Mouse (Mus musculus): ENCODE measurements around the gene Pdik1l. TPM values are rescaled to one million over a fixed set of nuclear protein-coding genes. Genes with fewer than 3 reads are reported as not detected.

Gene Pdik1l
- total and polyA plus RNA-seq, 2 experiments from 2014 or later, result 30.8 to 44.8 TPM

GRCm38 (mm10) chr4:134321524-134321923, 33.8 kb upstream of the Pdik1l start:
- no peaks in the 10 kb centered on the region for H3K9me3 ChIP-seq (ENCODE audit: low read length)
- H3K9ac ChIP-seq (replicated peaks; ENCODE audit: low read length, poor library complexity, severe bottlenecking), result no peak overlapping the region
- no peaks in the 10 kb centered on the region for H3K36me3 ChIP-seq (ENCODE audit: insufficient read depth, low read length)
- no peak for ATAC-seq (ENCODE audit: low FRiP score)
- H3K27ac ChIP-seq (ENCODE audit: low read depth, low read length), result no peak overlapping the region
- 65% methylated on average over 3 of the region's 3 CpGs for WGBS
- peak; percentile 30; the same call in 1 of the 2 replicates for TF ChIP-seq CTCF (IDR thresholded peaks at IDR 0.05)
- no peaks in the 10 kb centered on the region for H3K27me3 ChIP-seq (ENCODE audit: insufficient read depth, low read length)
- DNase-seq (ENCODE audit: low spot score), result no peak
- no peaks in the 10 kb centered on the region for H3K4me1 ChIP-seq (ENCODE audit: insufficient read depth, low read length)
- H3K4me3 ChIP-seq (ENCODE audit: low read depth, low read length), result no peak overlapping the region
- no peak overlapping the region for H3K4me2 ChIP-seq (ENCODE audit: low read depth, low read length, poor library complexity, severe bottlenecking)

GRCm38 (mm10) chr4:134319674-134320073, 32.0 kb upstream of the Pdik1l start:
- no peak overlapping the region for H3K4me2 ChIP-seq (ENCODE audit: low read depth, low read length, poor library complexity, severe bottlenecking)
- 79% methylated on average over 5 of the region's 5 CpGs for WGBS
- no peak overlapping the region for H3K9ac ChIP-seq (replicated peaks; ENCODE audit: low read length, poor library complexity, severe bottlenecking)
- no peaks in the 10 kb centered on the region for H3K36me3 ChIP-seq (ENCODE audit: insufficient read depth, low read length)
- H3K4me1 ChIP-seq (ENCODE audit: insufficient read depth, low read length), result no peaks in the 10 kb centered on the region
- TF ChIP-seq CTCF (IDR thresholded peaks at IDR 0.05), result no peak
- ATAC-seq (ENCODE audit: low FRiP score) (no peak), DNase-seq (ENCODE audit: low spot score) (no peak)
- no peaks in the 10 kb centered on the region for H3K27me3 ChIP-seq (ENCODE audit: insufficient read depth, low read length)
- no peaks in the 10 kb centered on the region for H3K9me3 ChIP-seq (ENCODE audit: low read length)
- no peak overlapping the region for H3K27ac ChIP-seq (ENCODE audit: low read depth, low read length)
- no peak overlapping the region for H3K4me3 ChIP-seq (ENCODE audit: low read depth, low read length)

GRCm38 (mm10) chr4:134319074-134319473, 31.4 kb upstream of the Pdik1l start:
- H3K4me1 ChIP-seq (ENCODE audit: insufficient read depth, low read length), result no peaks in the 10 kb centered on the region
- H3K36me3 ChIP-seq (ENCODE audit: insufficient read depth, low read length), result no peaks in the 10 kb centered on the region
- no peak for DNase-seq (ENCODE audit: low spot score)
- no peak for ATAC-seq (ENCODE audit: low FRiP score)
- H3K27me3 ChIP-seq (ENCODE audit: insufficient read depth, low read length), result no peaks in the 10 kb centered on the region
- no peak for TF ChIP-seq CTCF (IDR thresholded peaks at IDR 0.05)
- no peak overlapping the region for H3K4me2 ChIP-seq (ENCODE audit: low read depth, low read length, poor library complexity, severe bottlenecking)
- WGBS, result 86% methylated on average over 5 of the region's 5 CpGs
- H3K9ac ChIP-seq (replicated peaks; ENCODE audit: low read length, poor library complexity, severe bottlenecking), result no peak overlapping the region
- no peak overlapping the region for H3K4me3 ChIP-seq (ENCODE audit: low read depth, low read length)
- H3K27ac ChIP-seq (ENCODE audit: low read depth, low read length), result no peak overlapping the region
- no peaks in the 10 kb centered on the region for H3K9me3 ChIP-seq (ENCODE audit: low read length)

GRCm38 (mm10) chr4:134316390-134316789, 28.7 kb upstream of the Pdik1l start:
- Histone ChIP-seq H3K27me3 (ENCODE audit: insufficient read depth, low read length) (no peaks in the 10 kb centered on the region), H3K9ac (replicated peaks; ENCODE audit: low read length, poor library complexity, severe bottlenecking) (no peak overlapping the region), H3K4me1 (ENCODE audit: insufficient read depth, low read length) (no peaks in the 10 kb centered on the region), H3K9me3 (ENCODE audit: low read length) (no peaks in the 10 kb centered on the region), H3K36me3 (ENCODE audit: insufficient read depth, low read length) (no peaks in the 10 kb centered on the region), H3K4me2 (ENCODE audit: low read depth, low read length, poor library complexity, severe bottlenecking) (no peak overlapping the region), H3K4me3 (ENCODE audit: low read depth, low read length) (no peak overlapping the region), H3K27ac (ENCODE audit: low read depth, low read length) (no peak overlapping the region)
- DNase-seq (ENCODE audit: low spot score) (no peak), ATAC-seq (ENCODE audit: low FRiP score) (no peak)
- no peak for TF ChIP-seq CTCF (IDR thresholded peaks at IDR 0.05)
- 58% methylated on average over 16 of the region's 16 CpGs for WGBS

GRCm38 (mm10) chr4:134315470-134315869, 27.8 kb upstream of the Pdik1l start:
- 72% methylated on average over 9 of the region's 9 CpGs for WGBS
- H3K9me3 ChIP-seq (ENCODE audit: low read length), result no peaks in the 10 kb centered on the region
- TF ChIP-seq CTCF (IDR thresholded peaks at IDR 0.05), result no peak
- DNase-seq (ENCODE audit: low spot score), result no peak
- no peak overlapping the region for H3K4me3 ChIP-seq (ENCODE audit: low read depth, low read length)
- no peak overlapping the region for H3K27ac ChIP-seq (ENCODE audit: low read depth, low read length)
- H3K9ac ChIP-seq (replicated peaks; ENCODE audit: low read length, poor library complexity, severe bottlenecking), result no peak overlapping the region
- H3K4me2 ChIP-seq (ENCODE audit: low read depth, low read length, poor library complexity, severe bottlenecking), result no peak overlapping the region
- no peaks in the 10 kb centered on the region for H3K36me3 ChIP-seq (ENCODE audit: insufficient read depth, low read length)
- H3K27me3 ChIP-seq (ENCODE audit: insufficient read depth, low read length), result no peaks in the 10 kb centered on the region
- no peaks in the 10 kb centered on the region for H3K4me1 ChIP-seq (ENCODE audit: insufficient read depth, low read length)
- no peak for ATAC-seq (ENCODE audit: low FRiP score)

- H3K4me3 ChIP-seq (ENCODE audit: low read depth, low read length), result no peak within 1 kb of the TSS
- H3K27me3 ChIP-seq (ENCODE audit: insufficient read depth, low read length), result no peaks in the 10 kb centered on the region
- no peaks in the 10 kb centered on the region for H3K9me3 ChIP-seq (ENCODE audit: low read length)
- 39% methylated on average over 11 of the region's 11 CpGs for WGBS
- H3K4me1 ChIP-seq (ENCODE audit: insufficient read depth, low read length), result no peaks in the 10 kb centered on the region
- no peak within 1 kb of the TSS for H3K27ac ChIP-seq (ENCODE audit: low read depth, low read length)
- no peak within 1 kb of the TSS for H3K4me2 ChIP-seq (ENCODE audit: low read depth, low read length, poor library complexity, severe bottlenecking)
- DNase-seq (ENCODE audit: low spot score) (peak; percentile 5), ATAC-seq (ENCODE audit: low FRiP score) (no peak)
- no peaks in the 10 kb centered on the region for H3K36me3 ChIP-seq (ENCODE audit: insufficient read depth, low read length)
- no peak for TF ChIP-seq CTCF (IDR thresholded peaks at IDR 0.05)
- no peak within 1 kb of the TSS for H3K9ac ChIP-seq (replicated peaks; ENCODE audit: low read length, poor library complexity, severe bottlenecking)
These were observed 27.2 kb upstream of the Pdik1l start, which contains the start of gene Trim63 for GRCm38 (mm10) chr4:134314876-134315275. Gene Trim63 (plus strand): TSS chr4:134315120.
